Mouse (Mus musculus): ENCODE results near the gene Tex48.

Gene Tex48

GRCm38 (mm10) chr4:63622378-63622835, at the start of gene Tex48:
Gene Tex48 (minus strand): TSS chr4:63622428.
- no peak for DNase-seq (ENCODE audit: low read depth, low spot score)

- no peak for DNase-seq (ENCODE audit: low read depth, low spot score)
Observed at GRCm38 (mm10) chr4:63668255-63668654, 46.0 kb upstream of the Tex48 start.

GRCm38 (mm10) chr4:63665738-63666137, 43.5 kb upstream of the Tex48 start:
- no peak for DNase-seq (ENCODE audit: low read depth, low spot score)

GRCm38 (mm10) chr4:63663279-63663678, 41.1 kb upstream of the Tex48 start, which contains the start of gene Gm11214:
Gene Gm11214 (minus strand): TSS chr4:63663379.
- DNase-seq (ENCODE audit: low read depth, low spot score), result no peak

- no peak for DNase-seq (ENCODE audit: low read depth, low spot score)
Observed at GRCm38 (mm10) chr4:63661857-63662256, 39.6 kb upstream of the Tex48 start.

GRCm38 (mm10) chr4:63661426-63661825, 39.2 kb upstream of the Tex48 start:
- no peak for DNase-seq (ENCODE audit: low read depth, low spot score)

- no peak for DNase-seq (ENCODE audit: low read depth, low spot score)
Observed at GRCm38 (mm10) chr4:63659775-63660174, 37.5 kb upstream of the Tex48 start.

GRCm38 (mm10) chr4:63659086-63659485, 36.9 kb upstream of the Tex48 start:
- DNase-seq (ENCODE audit: low read depth, low spot score), result no peak

GRCm38 (mm10) chr4:63654381-63654780, 32.2 kb upstream of the Tex48 start:
- DNase-seq (ENCODE audit: low read depth, low spot score), result no peak

- DNase-seq (ENCODE audit: low read depth, low spot score), result no peak
Observed at GRCm38 (mm10) chr4:63643956-63644726, 21.9 kb upstream of the Tex48 start.

- no peak for DNase-seq (ENCODE audit: low read depth, low spot score)
Observed at GRCm38 (mm10) chr4:63639842-63640241, 17.6 kb upstream of the Tex48 start.

GRCm38 (mm10) chr4:63638603-63639002, 16.4 kb upstream of the Tex48 start:
- no peak for DNase-seq (ENCODE audit: low read depth, low spot score)

- no peak for DNase-seq (ENCODE audit: low read depth, low spot score)
Observed at GRCm38 (mm10) chr4:63633181-63633580, 11.0 kb upstream of the Tex48 start.

- no peak for DNase-seq (ENCODE audit: low read depth, low spot score)
Observed at GRCm38 (mm10) chr4:63627111-63627510, 4.9 kb upstream of the Tex48 start.

GRCm38 (mm10) chr4:63625563-63626080, 3.4 kb upstream of the Tex48 start:
- DNase-seq (ENCODE audit: low read depth, low spot score), result no peak

- DNase-seq (ENCODE audit: low read depth, low spot score), result no peak
Observed at GRCm38 (mm10) chr4:63621861-63622260, 367 bp downstream of the Tex48 start.

GRCm38 (mm10) chr4:63608391-63608790, 13.8 kb downstream of the Tex48 start:
- DNase-seq (ENCODE audit: low read depth, low spot score), result no peak

GRCm38 (mm10) chr4:63605968-63606367, 16.3 kb downstream of the Tex48 start:
- no peak for DNase-seq (ENCODE audit: low read depth, low spot score)

GRCm38 (mm10) chr4:63605545-63605944, 16.7 kb downstream of the Tex48 start:
- no peak for DNase-seq (ENCODE audit: low read depth, low spot score)

- DNase-seq (ENCODE audit: low read depth, low spot score), result no peak
Observed at GRCm38 (mm10) chr4:63604945-63605344, 17.3 kb downstream of the Tex48 start, which contains the start of gene Gm11213. Gene Gm11213 (minus strand): TSS chr4:63605261.

GRCm38 (mm10) chr4:63601263-63601662, 21.0 kb downstream of the Tex48 start:
- DNase-seq (ENCODE audit: low read depth, low spot score), result no peak

GRCm38 (mm10) chr4:63600786-63601185, 21.4 kb downstream of the Tex48 start:
- no peak for DNase-seq (ENCODE audit: low read depth, low spot score)

- DNase-seq (ENCODE audit: low read depth, low spot score), result no peak
Observed at GRCm38 (mm10) chr4:63596010-63596409, 26.2 kb downstream of the Tex48 start.
